Mouse (Mus musculus) adrenal gland, adult 8-10 months (tissue): ENCODE results near the gene R3hcc1l. TPM values are rescaled to one million over a fixed set of nuclear protein-coding genes. Genes with fewer than 3 reads are reported as not detected.

Experiments used
- DNase-seq: peaks from one replicate; pipeline ENCODE4 v3.0.0; 2022
- total RNA-seq, 4 experiments: library from RNA; stranded (reverse); gene quantifications; 2 replicates each; pipeline ENCODE4 v1.2.4; 2022

The R3hcc1l gene
- total RNA-seq: 10 to 100 TPM; 25.0 to 31.3 (median 26.2) TPM

DNA sequence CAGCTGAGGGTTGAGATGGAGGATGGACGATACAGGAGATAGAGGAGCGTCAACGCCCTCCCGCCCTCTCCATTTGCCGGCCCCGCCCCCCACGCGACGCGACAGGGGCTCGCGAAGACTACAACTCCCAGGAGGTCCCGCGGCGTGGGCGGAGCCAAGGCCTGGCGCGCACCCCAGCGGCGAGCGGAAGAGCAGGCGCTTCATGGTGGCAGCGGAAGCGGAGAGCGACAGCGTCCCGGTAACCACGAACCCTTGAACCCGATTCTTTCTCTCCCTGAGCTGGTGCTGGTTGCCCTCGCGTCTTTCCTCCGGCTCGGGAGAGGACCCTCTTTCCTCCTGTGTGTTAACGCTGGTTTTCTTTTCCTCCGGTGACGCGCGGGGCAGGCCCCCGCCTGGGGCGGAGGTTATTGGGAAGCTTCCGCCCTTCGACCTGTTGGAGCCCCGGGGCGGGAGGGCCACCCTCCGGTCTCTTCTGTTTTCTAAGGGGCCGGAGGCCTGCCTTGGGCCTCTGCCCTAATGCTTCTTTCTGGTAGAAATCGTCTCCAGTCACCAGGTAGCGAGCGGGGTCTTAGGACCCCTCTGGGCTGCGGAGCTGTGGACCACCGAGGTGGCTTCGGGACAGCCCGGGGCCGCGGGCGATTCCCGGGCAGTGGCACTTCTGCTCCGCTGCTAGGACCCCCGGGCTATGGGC, at the start of gene R3hcc1l:
R3hcc1l (plus strand) TSS at position 140 of the 691 bp plus-strand sequence.
- DNase-seq: peak; percentile 93

DNA sequence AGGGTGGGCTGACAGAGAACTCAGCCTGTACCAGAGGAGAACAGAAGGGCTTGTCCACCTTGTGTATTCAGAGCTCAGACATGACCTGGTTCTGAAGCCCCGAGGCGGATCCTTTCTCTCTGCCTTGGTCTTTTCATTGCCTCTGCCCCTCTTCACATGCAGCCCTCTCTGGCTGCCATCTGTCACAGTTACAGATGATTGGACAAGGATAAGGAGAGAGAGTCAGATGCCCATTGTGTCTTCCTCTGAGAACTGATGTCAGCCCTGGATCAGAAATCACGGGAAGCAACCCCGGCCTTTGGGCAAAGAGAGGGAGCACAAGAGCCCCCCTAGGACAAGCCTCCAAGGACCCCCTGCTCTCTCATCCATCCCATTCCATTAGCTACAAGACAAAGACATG, 47.0 kb upstream of the R3hcc1l start:
- no peak for DNase-seq

GRCm38 (mm10) chr19:42472831-42473230, 45.7 kb upstream of the R3hcc1l start:
- DNase-seq: no peak

GRCm38 (mm10) chr19:42477769-42478168, 40.8 kb upstream of the R3hcc1l start:
- no peak for DNase-seq

DNA sequence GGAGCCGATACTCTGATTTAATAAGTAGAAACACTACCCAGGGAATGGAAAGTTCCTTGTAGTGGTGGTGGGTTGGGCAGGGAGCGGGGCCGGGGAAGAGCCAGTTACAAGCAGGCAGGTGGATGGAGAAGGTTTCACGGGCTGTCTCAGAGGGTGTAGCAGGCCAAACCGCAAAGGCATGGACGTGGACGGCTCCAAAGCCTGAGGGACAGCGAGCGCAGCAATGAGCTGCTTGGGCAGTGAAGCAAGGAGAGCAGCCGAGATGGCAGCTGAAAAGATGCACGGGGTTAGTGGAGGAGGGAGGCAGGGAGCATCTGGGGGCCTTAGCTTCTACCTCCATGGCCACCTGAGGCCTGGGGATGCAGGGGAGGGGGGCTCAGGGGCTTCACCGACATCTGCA, 40.3 kb upstream of the R3hcc1l start:
- DNase-seq: no peak

DNA sequence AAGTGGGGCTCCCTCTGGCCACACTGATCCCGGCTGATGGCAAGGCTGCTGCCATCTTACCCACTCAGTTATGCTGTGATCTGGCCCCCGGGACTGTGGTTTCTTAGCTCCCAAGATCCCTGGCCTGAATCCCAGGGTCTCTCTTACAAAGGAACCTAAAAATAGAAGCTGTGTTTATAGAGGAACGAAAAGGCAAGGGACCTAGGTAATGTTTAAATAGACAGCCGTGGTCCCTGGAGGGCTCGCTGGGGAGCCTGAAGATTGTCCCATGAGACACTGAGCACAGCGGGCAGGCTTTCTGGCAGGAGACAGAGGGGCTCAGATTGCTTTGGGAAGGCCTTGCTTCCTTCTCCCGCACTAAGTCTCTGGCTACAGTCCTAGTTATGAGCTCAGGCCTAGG, 33.1 kb upstream of the R3hcc1l start:
- DNase-seq: no peak

GRCm38 (mm10) chr19:42487261-42487660, 31.3 kb upstream of the R3hcc1l start:
- no peak for DNase-seq

- no peak for DNase-seq
Observed at GRCm38 (mm10) chr19:42493257-42493917, 25.2 kb upstream of the R3hcc1l start.

- DNase-seq: no peak
Observed at GRCm38 (mm10) chr19:42504156-42504555, 14.4 kb upstream of the R3hcc1l start.

DNA sequence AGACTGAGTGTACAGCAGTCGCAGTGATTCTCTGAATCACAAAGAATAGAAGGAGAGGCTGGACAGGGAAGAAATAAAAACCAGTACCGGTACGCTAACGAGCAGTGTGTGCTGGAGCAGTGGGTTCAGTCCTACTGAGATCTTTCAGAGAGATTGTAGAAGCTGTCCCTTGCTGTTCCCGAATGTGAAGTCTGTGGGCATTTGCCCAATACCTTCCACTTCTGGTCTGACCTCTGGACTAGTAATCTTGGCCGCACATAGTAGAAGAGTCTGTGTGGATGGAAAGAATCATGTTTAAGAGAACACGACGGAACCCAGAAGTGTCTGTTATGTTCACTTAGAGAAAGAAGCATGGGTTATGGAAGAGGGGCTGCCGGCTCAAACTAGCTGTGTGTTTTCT, 8.9 kb upstream of the R3hcc1l start:
- no peak for DNase-seq

GRCm38 (mm10) chr19:42510276-42511171, 8.0 kb upstream of the R3hcc1l start:
- peak; percentile 17 for DNase-seq

- no peak for DNase-seq
Observed at GRCm38 (mm10) chr19:42515656-42516055, 2.9 kb upstream of the R3hcc1l start.

DNA sequence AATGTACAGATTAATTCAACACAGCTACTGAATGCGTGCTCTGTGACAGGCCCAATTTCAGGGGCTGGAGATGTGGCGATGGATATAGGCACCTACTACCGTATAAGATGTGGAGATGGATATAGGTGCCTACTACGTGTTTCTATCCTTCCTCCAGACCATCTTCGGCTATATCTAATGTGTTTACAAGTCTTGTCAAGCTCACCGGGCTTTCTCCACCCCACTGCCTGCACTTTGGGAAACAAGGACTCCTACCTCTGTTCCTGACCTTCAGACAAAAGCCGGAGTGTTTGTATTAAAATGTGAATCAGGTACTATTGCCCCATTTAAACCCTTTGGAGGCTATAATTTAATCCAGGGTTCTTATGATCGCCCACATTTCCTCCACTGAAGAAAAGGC, 2.4 kb upstream of the R3hcc1l start:
- no peak for DNase-seq

GRCm38 (mm10) chr19:42517957-42518619, 471 bp upstream of the R3hcc1l start:
- no peak for DNase-seq

GRCm38 (mm10) chr19:42519760-42520159, 1.2 kb downstream of the R3hcc1l start:
- no peak for DNase-seq

DNA sequence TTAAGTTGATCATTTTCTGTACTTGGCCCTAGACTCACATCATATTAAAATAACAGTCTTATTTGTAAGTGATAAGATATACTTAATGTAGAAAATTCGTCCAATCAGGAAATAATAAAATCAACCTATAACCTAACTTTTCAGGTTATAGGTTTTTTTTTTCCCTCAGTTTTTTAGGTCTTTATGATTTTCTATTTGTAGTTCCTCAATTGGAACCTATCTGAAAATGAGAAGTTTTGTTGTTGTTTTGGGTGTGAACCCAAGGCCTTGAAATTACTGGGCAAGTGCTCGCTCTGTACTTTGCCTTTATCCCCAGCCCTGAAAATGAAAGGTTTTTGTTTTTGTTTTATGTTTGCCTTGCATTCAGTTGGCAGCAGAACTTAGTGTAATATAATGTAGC, 6.1 kb downstream of the R3hcc1l start:
- DNase-seq: no peak

GRCm38 (mm10) chr19:42529992-42530437, 11.5 kb downstream of the R3hcc1l start:
- DNase-seq: no peak

GRCm38 (mm10) chr19:42534427-42534826, 15.9 kb downstream of the R3hcc1l start:
- DNase-seq: no peak

- DNase-seq: no peak
Observed at GRCm38 (mm10) chr19:42537600-42537999, 19.0 kb downstream of the R3hcc1l start.

DNA sequence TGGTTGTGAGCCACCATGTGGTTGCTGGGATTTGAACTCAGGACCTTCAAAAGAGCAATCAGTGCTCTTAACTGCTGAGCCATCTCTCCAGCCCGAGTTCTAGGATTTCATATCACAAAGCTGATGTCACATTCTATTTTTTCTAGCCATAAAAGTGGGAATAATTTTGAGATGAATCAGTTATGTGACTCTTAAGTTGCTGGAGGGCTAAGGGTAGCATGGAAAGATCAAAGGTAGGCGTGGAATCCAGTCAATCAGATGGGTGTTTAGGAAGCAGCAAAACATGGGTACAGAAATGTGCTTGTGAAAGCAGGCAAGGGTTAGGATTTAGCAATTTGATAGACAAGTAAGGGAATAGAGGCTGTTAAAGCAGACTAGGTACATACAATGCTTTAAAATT, 20.4 kb downstream of the R3hcc1l start:
- no peak for DNase-seq

GRCm38 (mm10) chr19:42539414-42540189, 21.0 kb downstream of the R3hcc1l start:
- DNase-seq: no peak

DNA sequence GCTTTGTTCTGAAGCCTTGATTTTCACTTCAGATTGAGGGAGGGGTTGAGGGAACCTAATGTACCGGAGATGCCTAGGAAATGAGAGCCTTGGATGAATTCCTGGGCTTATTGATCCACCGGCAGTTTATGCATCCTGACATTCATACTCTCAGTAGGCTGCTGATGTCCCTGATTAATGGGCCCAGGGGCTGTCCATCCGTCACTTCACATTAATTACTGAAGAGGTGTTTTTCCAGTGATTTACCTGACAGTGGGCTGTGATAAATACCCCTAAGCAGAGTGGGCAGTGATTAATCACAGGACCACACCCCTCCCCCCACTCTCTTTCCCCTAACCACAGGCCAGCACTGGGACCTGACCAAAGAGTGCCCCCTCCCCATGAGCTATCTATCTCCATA, 22.1 kb downstream of the R3hcc1l start:
- no peak for DNase-seq
